Comparison of ENCODE assay signal across 8 mouse cellular contexts in genomic region chr17:29737849-29738804, GRCm38 (mm10). TPM values are rescaled to one million over a fixed set of nuclear protein-coding genes. Genes with fewer than 3 reads are reported as not detected.
DNase-seq lines count a peak whose midpoint lies in the region; ATAC-seq and TF ChIP-seq lines count a peak whose summit lies in the region.

No protein-coding gene starts in this region.

- H3K4me1 ChIP-seq in lung, embryonic 14.5 days (ENCODE audit: insufficient read depth) = peaks cover 8% of the 10 kb centered on the region; the same call in 1 of the 2 replicates
- peaks cover 31% of the 10 kb centered on the region for H3K4me1 ChIP-seq in forebrain, embryonic 14.5 days (ENCODE audit: control insufficient read depth, insufficient read depth, low read length)
- H3K4me1 ChIP-seq in intestine, postnatal 0 days (replicated peaks; ENCODE audit: control insufficient read depth, insufficient read depth, low read length) = no peaks in the 10 kb centered on the region; the same call in 1 of the 2 replicates
- peaks cover 34% of the 10 kb centered on the region for H3K4me1 ChIP-seq in neural tube, embryonic 12.5 days

- H3K9ac ChIP-seq in lung, embryonic 14.5 days = no peak overlapping the region
- no peak overlapping the region for H3K9ac ChIP-seq in forebrain, embryonic 14.5 days (ENCODE audit: low read length)
- no peak overlapping the region for H3K9ac ChIP-seq in intestine, postnatal 0 days (ENCODE audit: low read depth, low read length)
- no peak overlapping the region for H3K9ac ChIP-seq in neural tube, embryonic 12.5 days

- DNase-seq in lung, embryonic 14.5 days = peak; percentile 94
- no peak for DNase-seq in lung, postnatal 25 days (ENCODE audit: low spot score)
- peak; percentile 93 for DNase-seq in forebrain, embryonic 14.5 days (ENCODE audit: low spot score)
- peak; percentile 24 to 59 for DNase-seq in left cerebral cortex, adult 9 months (ENCODE audit: low spot score in 2 of 2)
- DNase-seq in urinary bladder, adult 2 months (ENCODE audit: low spot score) = no peak
- DNase-seq in urinary bladder, postnatal 25 days (ENCODE audit: low spot score) = no peak

- H3K9me3 ChIP-seq in lung, embryonic 14.5 days (ENCODE audit: low read depth, low read length) = no peaks in the 10 kb centered on the region
- H3K9me3 ChIP-seq in forebrain, embryonic 14.5 days (replicated peaks; ENCODE audit: control insufficient read depth, low read length) = no peaks in the 10 kb centered on the region
- no peaks in the 10 kb centered on the region for H3K9me3 ChIP-seq in intestine, postnatal 0 days (ENCODE audit: control insufficient read depth)
- no peaks in the 10 kb centered on the region for H3K9me3 ChIP-seq in neural tube, embryonic 12.5 days

- no peaks in the 10 kb centered on the region for H3K36me3 ChIP-seq in lung, embryonic 14.5 days (ENCODE audit: insufficient read depth)
- no peaks in the 10 kb centered on the region for H3K36me3 ChIP-seq in forebrain, embryonic 14.5 days (ENCODE audit: control insufficient read depth, insufficient read depth, low read length)
- H3K36me3 ChIP-seq in intestine, postnatal 0 days (ENCODE audit: control insufficient read depth, insufficient read depth) = no peaks in the 10 kb centered on the region
- H3K36me3 ChIP-seq in neural tube, embryonic 12.5 days = no peaks in the 10 kb centered on the region

- no peak overlapping the region for H3K27ac ChIP-seq in lung, embryonic 14.5 days (ENCODE audit: low read depth)
- H3K27ac ChIP-seq in forebrain, embryonic 14.5 days (ENCODE audit: low read depth, low read length) = peak overlapping the region; percentile 84
- no peak overlapping the region for H3K27ac ChIP-seq in intestine, postnatal 0 days (ENCODE audit: low read depth, low read length)
- no peak overlapping the region for H3K27ac ChIP-seq in neural tube, embryonic 12.5 days

- no peak overlapping the region for H3K4me3 ChIP-seq in lung, embryonic 14.5 days (ENCODE audit: low read depth, low read length)
- H3K4me3 ChIP-seq in forebrain, embryonic 14.5 days (ENCODE audit: low read depth, low read length) = no peak overlapping the region
- H3K4me3 ChIP-seq in intestine, postnatal 0 days (ENCODE audit: low read depth, low read length) = no peak overlapping the region
- H3K4me3 ChIP-seq in neural tube, embryonic 12.5 days = no peak overlapping the region

- H3K27me3 ChIP-seq in lung, embryonic 14.5 days (ENCODE audit: insufficient read depth, low read length) = no peaks in the 10 kb centered on the region
- no peaks in the 10 kb centered on the region for H3K27me3 ChIP-seq in forebrain, embryonic 14.5 days (replicated peaks; ENCODE audit: control insufficient read depth, insufficient read depth, low read length)
- H3K27me3 ChIP-seq in intestine, postnatal 0 days (replicated peaks; ENCODE audit: control insufficient read depth, insufficient read depth, low read length) = no peaks in the 10 kb centered on the region
- H3K27me3 ChIP-seq in neural tube, embryonic 12.5 days (replicated peaks) = no peaks in the 10 kb centered on the region

- peak overlapping the region; percentile 51 for H3K4me2 ChIP-seq in lung, embryonic 14.5 days
- H3K4me2 ChIP-seq in forebrain, embryonic 14.5 days (ENCODE audit: low read length) = peak overlapping the region; percentile 12; the same call in 1 of the 2 replicates
- H3K4me2 ChIP-seq in intestine, postnatal 0 days (replicated peaks; ENCODE audit: low read depth) = peak overlapping the region; percentile 30; the same call in 1 of the 2 replicates
- H3K4me2 ChIP-seq in neural tube, embryonic 12.5 days (replicated peaks) = peak overlapping the region; percentile 24; the same call in 1 of the 2 replicates

- TF ChIP-seq CTCF in lung, embryonic 14.5 days (IDR thresholded peaks at IDR 0.05; ENCODE audit: low read depth) = peak; percentile 74
- peak; percentile 58 for TF ChIP-seq CTCF in intestine, postnatal 0 days (IDR thresholded peaks at IDR 0.05; ENCODE audit: low read depth)

- peak; percentile 89 for ATAC-seq in lung, embryonic 14.5 days (ENCODE audit: insufficient read depth)
- ATAC-seq in forebrain, embryonic 14.5 days = peak; percentile 92
- ATAC-seq in intestine, postnatal 0 days = no peak
- ATAC-seq in neural tube, embryonic 12.5 days (ENCODE audit: low FRiP score, low read depth) = peak; percentile 59

- WGBS in lung, embryonic 14.5 days = 24% methylated on average over 22 of the region's 22 CpGs
- WGBS in forebrain, embryonic 14.5 days = 22% methylated on average over 22 of the region's 22 CpGs
- 37% methylated on average over 22 of the region's 22 CpGs for WGBS in intestine, postnatal 0 days
- 52% methylated on average over 22 of the region's 22 CpGs for WGBS in neural tube, embryonic 12.5 days

RNA-seq across cellular contexts. Expression of gene Ccdc167, which starts 21.3 kb away (rescaled TPM):
- 18.2 and 18.4 TPM in 2 replicates for polyA plus RNA-seq in lung, embryonic 14.5 days (2014; fragmentation: Nextera tagmentation; extraction: Ambion mirVana)
- polyA plus RNA-seq in forebrain, embryonic 14.5 days (2014; fragmentation: Nextera tagmentation; extraction: Ambion mirVana) = 12.8 and 14.0 TPM in 2 replicates
- 5.9 and 6.6 TPM in 2 replicates for polyA plus RNA-seq in intestine, postnatal 0 days (2015; fragmentation: Nextera tagmentation; extraction: Ambion mirVana)
- 15.4 and 17.1 TPM in 2 replicates for polyA plus RNA-seq in neural tube, embryonic 12.5 days (2016; fragmentation: Nextera tagmentation; extraction: Ambion mirVana)
- polyA plus RNA-seq in urinary bladder, adult 2 months (2012; rRNA removed) = 11.2 and 11.3 TPM in 2 replicates

Comparison
In these comparisons a context has a peak if more than half of its experiments do, and no peak if none do; other contexts are left out.
1. DNase-seq: peak in lung, embryonic 14.5 days (single experiment), forebrain, embryonic 14.5 days (single experiment) and left cerebral cortex, adult 9 months (2 of 2); none in lung, postnatal 25 days (single experiment), urinary bladder, adult 2 months (single experiment) and urinary bladder, postnatal 25 days (single experiment).
2. Peak in every context shown above with its lines, with median percentiles within 50 percentile points of each other: H3K4me2 ChIP-seq.